Mouse (Mus musculus): Measurements from ENCODE around the gene Gpr137. TPM values are rescaled to one million over a fixed set of nuclear protein-coding genes. Genes with fewer than 3 reads are reported as not detected.

Gpr137 gene
- polyA plus RNA-seq, 1 experiment = 31.2 TPM

GRCm38 (mm10) chr19:6918321-6918720 is 24.0 kb downstream of the Gpr137 start:
- H3K79me2 ChIP-seq (ENCODE audit: control insufficient read depth, insufficient read depth) = peaks cover 31% of the 10 kb centered on the region
- H3K36me3 ChIP-seq (ENCODE audit: control insufficient read depth, insufficient read depth) = peaks cover 4% of the 10 kb centered on the region
- TF ChIP-seq CTCF (IDR thresholded peaks at IDR 0.05; ENCODE audit: control insufficient read depth, insufficient read depth, insufficient read length) (no peak), USF1 (IDR thresholded peaks at IDR 0.05; ENCODE audit: low read depth) (no peak), FOSL1 (IDR thresholded peaks at IDR 0.05; ENCODE audit: insufficient read depth, low read length, poor library complexity, severe bottlenecking) (no peak), MYOG (IDR thresholded peaks at IDR 0.05; ENCODE audit: control insufficient read depth, extremely low read depth, insufficient read length) (no peak), CEBPB (IDR thresholded peaks at IDR 0.05; ENCODE audit: low read depth) (no peak), MAX (IDR thresholded peaks at IDR 0.05) (no peak), MYOD1 (IDR thresholded peaks at IDR 0.05; ENCODE audit: control insufficient read depth, insufficient read length, low read depth) (no peak)
- no peaks in the 10 kb centered on the region for H3K27me3 ChIP-seq (ENCODE audit: control insufficient read depth, insufficient read depth, insufficient read length)
- peaks cover 4% of the 10 kb centered on the region for H3K79me3 ChIP-seq (ENCODE audit: low read depth)
- H3ac ChIP-seq (ENCODE audit: control insufficient read depth, insufficient read length, low read depth) = no peak overlapping the region
- H3K4me3 ChIP-seq (ENCODE audit: insufficient read depth, poor library complexity, severe bottlenecking) = no peak overlapping the region

DNA sequence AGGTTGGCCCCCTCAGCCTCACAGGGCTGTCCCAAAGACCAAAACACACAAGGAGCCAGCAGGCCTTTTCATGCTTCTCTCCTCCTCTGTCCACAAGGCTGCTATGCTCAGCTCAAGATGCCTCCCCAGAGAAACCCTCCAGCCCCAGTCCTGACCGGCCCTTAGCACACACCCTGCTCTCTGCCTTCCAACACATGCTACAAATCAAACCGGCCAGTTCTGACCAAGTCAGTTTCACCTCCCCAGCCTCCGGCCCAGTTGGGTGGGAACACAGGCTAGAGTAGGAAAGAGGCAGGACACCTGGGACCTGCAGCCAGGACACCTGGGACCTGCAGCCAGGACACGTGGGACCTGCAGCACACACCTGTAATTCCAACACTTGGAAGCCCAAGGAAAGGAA is 25.8 kb downstream of the Gpr137 start:
- no peaks in the 10 kb centered on the region for H3K27me3 ChIP-seq (ENCODE audit: control insufficient read depth, insufficient read depth, insufficient read length)
- H3K79me2 ChIP-seq (ENCODE audit: control insufficient read depth, insufficient read depth) = peaks cover 40% of the 10 kb centered on the region
- no peak overlapping the region for H3K4me3 ChIP-seq (ENCODE audit: insufficient read depth, poor library complexity, severe bottlenecking)
- no peak for TF ChIP-seq FOSL1 (IDR thresholded peaks at IDR 0.05; ENCODE audit: insufficient read depth, low read length, poor library complexity, severe bottlenecking)
- TF ChIP-seq CEBPB (IDR thresholded peaks at IDR 0.05; ENCODE audit: low read depth) = no peak
- no peak for TF ChIP-seq MYOG (IDR thresholded peaks at IDR 0.05; ENCODE audit: control insufficient read depth, extremely low read depth, insufficient read length)
- no peak for TF ChIP-seq CTCF (IDR thresholded peaks at IDR 0.05; ENCODE audit: control insufficient read depth, insufficient read depth, insufficient read length)
- TF ChIP-seq MAX (IDR thresholded peaks at IDR 0.05) = no peak
- TF ChIP-seq USF1 (IDR thresholded peaks at IDR 0.05; ENCODE audit: low read depth) = no peak
- no peak for TF ChIP-seq MYOD1 (IDR thresholded peaks at IDR 0.05; ENCODE audit: control insufficient read depth, insufficient read length, low read depth)
- H3K79me3 ChIP-seq (ENCODE audit: low read depth) = peaks cover 4% of the 10 kb centered on the region
- peaks cover 21% of the 10 kb centered on the region for H3K36me3 ChIP-seq (ENCODE audit: control insufficient read depth, insufficient read depth)
- no peak overlapping the region for H3ac ChIP-seq (ENCODE audit: control insufficient read depth, insufficient read length, low read depth)

- no peak for TF ChIP-seq MYOG (IDR thresholded peaks at IDR 0.05; ENCODE audit: control insufficient read depth, extremely low read depth, insufficient read length)
- TF ChIP-seq FOSL1 (IDR thresholded peaks at IDR 0.05; ENCODE audit: insufficient read depth, low read length, poor library complexity, severe bottlenecking) = no peak
- TF ChIP-seq MAX (IDR thresholded peaks at IDR 0.05) = no peak
- TF ChIP-seq CEBPB (IDR thresholded peaks at IDR 0.05; ENCODE audit: low read depth) = no peak
- no peak for TF ChIP-seq MYOD1 (IDR thresholded peaks at IDR 0.05; ENCODE audit: control insufficient read depth, insufficient read length, low read depth)
- no peak for TF ChIP-seq CTCF (IDR thresholded peaks at IDR 0.05; ENCODE audit: control insufficient read depth, insufficient read depth, insufficient read length)
- TF ChIP-seq USF1 (IDR thresholded peaks at IDR 0.05; ENCODE audit: low read depth) = no peak
- Histone ChIP-seq H3K27me3 (ENCODE audit: control insufficient read depth, insufficient read depth, insufficient read length) (no peaks in the 10 kb centered on the region), H3K4me3 (ENCODE audit: insufficient read depth, poor library complexity, severe bottlenecking) (no peak overlapping the region), H3K79me3 (ENCODE audit: low read depth) (peaks cover 4% of the 10 kb centered on the region), H3ac (ENCODE audit: control insufficient read depth, insufficient read length, low read depth) (no peak overlapping the region), H3K36me3 (ENCODE audit: control insufficient read depth, insufficient read depth) (peaks cover 25% of the 10 kb centered on the region), H3K79me2 (ENCODE audit: control insufficient read depth, insufficient read depth) (peaks cover 42% of the 10 kb centered on the region)
Observed at GRCm38 (mm10) chr19:6915276-6915675, 27.0 kb downstream of the Gpr137 start.

GRCm38 (mm10) chr19:6914540-6914939 is 27.7 kb downstream of the Gpr137 start:
- no peaks in the 10 kb centered on the region for H3K27me3 ChIP-seq (ENCODE audit: control insufficient read depth, insufficient read depth, insufficient read length)
- H3K36me3 ChIP-seq (ENCODE audit: control insufficient read depth, insufficient read depth) = peaks cover 25% of the 10 kb centered on the region
- TF ChIP-seq CTCF (IDR thresholded peaks at IDR 0.05; ENCODE audit: control insufficient read depth, insufficient read depth, insufficient read length) (no peak), MAX (IDR thresholded peaks at IDR 0.05) (no peak), USF1 (IDR thresholded peaks at IDR 0.05; ENCODE audit: low read depth) (no peak), MYOG (IDR thresholded peaks at IDR 0.05; ENCODE audit: control insufficient read depth, extremely low read depth, insufficient read length) (no peak), CEBPB (IDR thresholded peaks at IDR 0.05; ENCODE audit: low read depth) (no peak), MYOD1 (IDR thresholded peaks at IDR 0.05; ENCODE audit: control insufficient read depth, insufficient read length, low read depth) (no peak), FOSL1 (IDR thresholded peaks at IDR 0.05; ENCODE audit: insufficient read depth, low read length, poor library complexity, severe bottlenecking) (no peak)
- H3K4me3 ChIP-seq (ENCODE audit: insufficient read depth, poor library complexity, severe bottlenecking) = no peak overlapping the region
- peaks cover 36% of the 10 kb centered on the region for H3K79me2 ChIP-seq (ENCODE audit: control insufficient read depth, insufficient read depth)
- H3K79me3 ChIP-seq (ENCODE audit: low read depth) = peaks cover 4% of the 10 kb centered on the region
- H3ac ChIP-seq (ENCODE audit: control insufficient read depth, insufficient read length, low read depth) = no peak overlapping the region

DNA sequence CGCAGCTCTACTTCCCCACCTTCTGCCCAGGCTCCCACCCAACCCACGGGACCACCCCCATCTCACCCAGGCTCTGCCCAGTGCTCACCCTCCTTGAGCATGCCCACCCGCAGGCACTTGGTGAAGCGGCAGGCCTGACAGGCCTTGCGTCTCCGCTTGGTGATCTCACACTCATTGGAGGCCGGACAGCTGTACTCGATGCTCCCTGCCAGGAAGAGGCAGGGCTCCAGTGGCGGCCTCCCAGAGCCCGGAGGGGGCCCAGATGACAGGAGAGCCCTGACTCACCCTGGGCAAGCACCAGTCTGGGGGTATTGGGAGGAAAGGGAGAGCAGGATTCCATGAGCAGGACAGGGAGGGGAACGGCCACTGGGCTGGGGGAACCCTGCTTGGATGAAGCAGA is 28.3 kb downstream of the Gpr137 start:
- Histone ChIP-seq H3K27me3 (ENCODE audit: control insufficient read depth, insufficient read depth, insufficient read length) (no peaks in the 10 kb centered on the region), H3K36me3 (ENCODE audit: control insufficient read depth, insufficient read depth) (peaks cover 25% of the 10 kb centered on the region), H3K4me3 (ENCODE audit: insufficient read depth, poor library complexity, severe bottlenecking) (no peak overlapping the region), H3ac (ENCODE audit: control insufficient read depth, insufficient read length, low read depth) (no peak overlapping the region), H3K79me2 (ENCODE audit: control insufficient read depth, insufficient read depth) (peaks cover 38% of the 10 kb centered on the region), H3K79me3 (ENCODE audit: low read depth) (peaks cover 4% of the 10 kb centered on the region)
- TF ChIP-seq FOSL1 (IDR thresholded peaks at IDR 0.05; ENCODE audit: insufficient read depth, low read length, poor library complexity, severe bottlenecking) = no peak
- no peak for TF ChIP-seq MYOG (IDR thresholded peaks at IDR 0.05; ENCODE audit: control insufficient read depth, extremely low read depth, insufficient read length)
- no peak for TF ChIP-seq CTCF (IDR thresholded peaks at IDR 0.05; ENCODE audit: control insufficient read depth, insufficient read depth, insufficient read length)
- no peak for TF ChIP-seq USF1 (IDR thresholded peaks at IDR 0.05; ENCODE audit: low read depth)
- no peak for TF ChIP-seq CEBPB (IDR thresholded peaks at IDR 0.05; ENCODE audit: low read depth)
- no peak for TF ChIP-seq MAX (IDR thresholded peaks at IDR 0.05)
- no peak for TF ChIP-seq MYOD1 (IDR thresholded peaks at IDR 0.05; ENCODE audit: control insufficient read depth, insufficient read length, low read depth)

GRCm38 (mm10) chr19:6913036-6913435 is 29.2 kb downstream of the Gpr137 start:
- Histone ChIP-seq H3K79me2 (ENCODE audit: control insufficient read depth, insufficient read depth) (peaks cover 42% of the 10 kb centered on the region), H3K79me3 (ENCODE audit: low read depth) (peaks cover 13% of the 10 kb centered on the region), H3K4me3 (ENCODE audit: insufficient read depth, poor library complexity, severe bottlenecking) (no peak overlapping the region), H3K36me3 (ENCODE audit: control insufficient read depth, insufficient read depth) (peaks cover 25% of the 10 kb centered on the region), H3K27me3 (ENCODE audit: control insufficient read depth, insufficient read depth, insufficient read length) (no peaks in the 10 kb centered on the region), H3ac (ENCODE audit: control insufficient read depth, insufficient read length, low read depth) (no peak overlapping the region)
- TF ChIP-seq MYOG (IDR thresholded peaks at IDR 0.05; ENCODE audit: control insufficient read depth, extremely low read depth, insufficient read length) (no peak), FOSL1 (IDR thresholded peaks at IDR 0.05; ENCODE audit: insufficient read depth, low read length, poor library complexity, severe bottlenecking) (no peak), CEBPB (IDR thresholded peaks at IDR 0.05; ENCODE audit: low read depth) (no peak), USF1 (IDR thresholded peaks at IDR 0.05; ENCODE audit: low read depth) (no peak), MAX (IDR thresholded peaks at IDR 0.05) (no peak), CTCF (IDR thresholded peaks at IDR 0.05; ENCODE audit: control insufficient read depth, insufficient read depth, insufficient read length) (no peak), MYOD1 (IDR thresholded peaks at IDR 0.05; ENCODE audit: control insufficient read depth, insufficient read length, low read depth) (no peak)

Measured in C2C12 (cell line).